Mouse (Mus musculus): ENCODE results near the gene Olfr196. TPM values are rescaled to one million over a fixed set of nuclear protein-coding genes. Genes with fewer than 3 reads are reported as not detected.

Olfr196 gene
- polyA plus RNA-seq, 1 experiment from 2014 or later: not detected

Other genes with a start within 250 kb of the Olfr196 start
- gene Olfr181, start 241.7 kb downstream of the Olfr196 start, polyA plus RNA-seq (2014; fragmentation: Nextera tagmentation; extraction: Ambion mirVana): not detected in 2 replicates
- gene Olfr180, start 241.1 kb downstream of the Olfr196 start, polyA plus RNA-seq (2014; fragmentation: Nextera tagmentation; extraction: Ambion mirVana): not detected in 2 replicates
- not detected in 2 replicates for gene Olfr183, start 175.1 kb downstream of the Olfr196 start, polyA plus RNA-seq (2014; fragmentation: Nextera tagmentation; extraction: Ambion mirVana)
- gene Olfr186, start 140.2 kb downstream of the Olfr196 start, polyA plus RNA-seq (2014; fragmentation: Nextera tagmentation; extraction: Ambion mirVana): not detected in 2 replicates
- gene Olfr187, start 130.7 kb downstream of the Olfr196 start, polyA plus RNA-seq (2014; fragmentation: Nextera tagmentation; extraction: Ambion mirVana): not detected in 2 replicates
- not detected in 2 replicates for gene Olfr190, start 92.4 kb downstream of the Olfr196 start, polyA plus RNA-seq (2014; fragmentation: Nextera tagmentation; extraction: Ambion mirVana)
- not detected in 2 replicates for gene Olfr191, start 80.6 kb downstream of the Olfr196 start, polyA plus RNA-seq (2014; fragmentation: Nextera tagmentation; extraction: Ambion mirVana)
- gene Olfr193, start 58.6 kb downstream of the Olfr196 start, polyA plus RNA-seq (2014; fragmentation: Nextera tagmentation; extraction: Ambion mirVana): not detected in 2 replicates
- gene Olfr194, start 49.4 kb downstream of the Olfr196 start, polyA plus RNA-seq (2014; fragmentation: Nextera tagmentation; extraction: Ambion mirVana): not detected in 2 replicates
- gene Olfr195, start 23.4 kb downstream of the Olfr196 start, polyA plus RNA-seq (2014; fragmentation: Nextera tagmentation; extraction: Ambion mirVana): not detected in 2 replicates
- gene Olfr198, start 33.1 kb upstream of the Olfr196 start, polyA plus RNA-seq (2014; fragmentation: Nextera tagmentation; extraction: Ambion mirVana): not detected in 2 replicates
- not detected in 2 replicates for gene Olfr199, start 49.3 kb upstream of the Olfr196 start, polyA plus RNA-seq (2014; fragmentation: Nextera tagmentation; extraction: Ambion mirVana)
- gene Olfr201, start 102.2 kb upstream of the Olfr196 start, polyA plus RNA-seq (2014; fragmentation: Nextera tagmentation; extraction: Ambion mirVana): not detected in 2 replicates
- not detected in 2 replicates for gene Olfr202, start 116.3 kb upstream of the Olfr196 start, polyA plus RNA-seq (2014; fragmentation: Nextera tagmentation; extraction: Ambion mirVana)
- gene Olfr203, start 128.4 kb upstream of the Olfr196 start, polyA plus RNA-seq (2014; fragmentation: Nextera tagmentation; extraction: Ambion mirVana): not detected in 2 replicates
- gene Olfr204, start 147.8 kb upstream of the Olfr196 start, polyA plus RNA-seq (2014; fragmentation: Nextera tagmentation; extraction: Ambion mirVana): not detected in 2 replicates
- not detected in 2 replicates for gene Olfr205, start 160.7 kb upstream of the Olfr196 start, polyA plus RNA-seq (2014; fragmentation: Nextera tagmentation; extraction: Ambion mirVana)
- not detected in 2 replicates for gene Olfr206, start 178.8 kb upstream of the Olfr196 start, polyA plus RNA-seq (2014; fragmentation: Nextera tagmentation; extraction: Ambion mirVana)
- not detected in 2 replicates for gene Olfr209, start 193.5 kb upstream of the Olfr196 start, polyA plus RNA-seq (2014; fragmentation: Nextera tagmentation; extraction: Ambion mirVana)
- 0.08 TPM in 1 of 2 replicates, not detected in the other for gene Gabrr3, start 236.9 kb upstream of the Olfr196 start, polyA plus RNA-seq (2014; fragmentation: Nextera tagmentation; extraction: Ambion mirVana)